Mouse (Mus musculus) ES-CJ7 (cell line): Measurements from ENCODE around the gene Prrg4.
"Not testable (repeated sequence)": the region's sequence is repeated elsewhere in the genome, so short reads cannot be mapped to it uniquely, and the experiment has no call there.

Experiments used
- DNase-seq: peaks from one replicate; pipeline ENCODE4 v3.0.0; 2011; ENCODE audit warnings: low read depth, low spot score

The Prrg4 gene

GRCm38 (mm10) chr2:104849276-104849990, at the start of gene Prrg4:
Prrg4 (minus strand) TSS chr2:104849876.
- DNase-seq: peak; percentile 83

GRCm38 (mm10) chr2:104887882-104888566, 38.3 kb upstream of the Prrg4 start:
- peak; percentile 69 for DNase-seq

- not testable (repeated sequence) for DNase-seq
These were observed 37.7 kb upstream of the Prrg4 start for GRCm38 (mm10) chr2:104887331-104887730.

DNA sequence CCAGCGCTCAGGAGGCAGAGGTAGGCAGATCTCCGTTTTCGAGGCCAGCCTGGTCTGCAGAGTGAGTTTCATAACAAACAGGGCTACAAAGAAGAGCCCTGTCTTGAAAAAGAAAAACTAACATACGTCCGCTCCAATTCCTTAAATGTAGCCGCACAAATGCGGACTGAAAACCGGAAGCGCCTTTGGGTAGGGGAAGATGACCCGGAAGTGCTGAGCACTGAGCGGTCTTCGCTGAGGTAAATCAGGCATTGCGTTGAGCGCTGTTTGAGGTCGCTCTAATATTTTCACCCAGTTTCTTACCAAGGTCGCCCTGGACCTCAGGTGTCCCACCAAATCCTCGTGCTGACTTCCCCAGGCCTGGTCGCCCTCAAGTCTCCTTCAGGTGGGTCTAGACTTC, 36.4 kb upstream of the Prrg4 start:
- DNase-seq: peak; percentile 32

DNA sequence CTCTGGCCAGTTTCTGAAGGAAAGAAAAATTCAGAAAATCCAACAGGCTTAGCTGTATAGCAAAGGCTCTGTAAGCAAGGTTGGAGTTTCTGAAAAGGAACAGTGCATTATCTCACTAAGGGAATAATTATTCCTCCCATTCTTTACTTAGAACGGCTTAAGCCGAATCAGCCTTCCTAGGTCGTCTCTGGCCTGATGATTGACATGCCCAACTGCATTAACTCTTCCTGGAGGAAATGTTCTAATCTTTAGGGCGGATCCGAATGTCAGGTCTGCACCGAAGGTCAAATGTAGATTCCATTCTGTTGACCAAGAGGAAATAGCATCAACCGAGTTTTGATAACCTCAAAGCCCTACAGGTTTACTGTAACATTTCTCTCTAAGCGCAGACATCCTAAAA, 29.1 kb upstream of the Prrg4 start:
- DNase-seq: no peak

- no peak for DNase-seq
These were observed 19.4 kb upstream of the Prrg4 start for GRCm38 (mm10) chr2:104869101-104869500.

DNA sequence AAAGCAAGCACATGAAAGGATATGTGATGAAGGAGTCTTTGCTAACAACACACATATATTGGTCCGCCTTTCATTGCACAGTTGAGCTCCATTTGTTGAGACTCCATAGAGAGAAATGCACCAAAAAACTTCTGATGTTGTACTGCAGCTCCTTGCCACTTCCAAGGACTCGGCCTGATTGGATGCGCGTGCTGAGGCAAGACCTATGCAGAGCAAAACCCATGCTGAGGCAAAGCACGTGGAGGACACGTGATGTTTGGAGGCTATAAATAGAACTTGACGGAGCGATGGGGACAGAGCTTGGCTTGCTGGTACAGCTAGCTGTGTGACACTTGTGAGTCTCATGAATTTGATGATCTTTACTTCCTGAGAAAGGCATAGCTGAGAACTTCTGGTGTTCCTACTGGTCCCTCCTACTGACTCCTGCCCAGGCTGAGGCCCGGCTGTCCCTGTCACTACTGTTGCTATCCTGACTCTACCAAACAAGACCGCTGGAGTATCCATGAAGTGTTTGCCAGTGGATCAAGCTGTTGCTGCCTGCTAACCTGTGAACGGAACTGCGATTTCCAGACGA, 17.7 kb upstream of the Prrg4 start, which contains the start of gene Ccdc73:
Ccdc73 (plus strand) TSS at position 524 of the 574 bp plus-strand sequence.
- DNase-seq: no peak

DNA sequence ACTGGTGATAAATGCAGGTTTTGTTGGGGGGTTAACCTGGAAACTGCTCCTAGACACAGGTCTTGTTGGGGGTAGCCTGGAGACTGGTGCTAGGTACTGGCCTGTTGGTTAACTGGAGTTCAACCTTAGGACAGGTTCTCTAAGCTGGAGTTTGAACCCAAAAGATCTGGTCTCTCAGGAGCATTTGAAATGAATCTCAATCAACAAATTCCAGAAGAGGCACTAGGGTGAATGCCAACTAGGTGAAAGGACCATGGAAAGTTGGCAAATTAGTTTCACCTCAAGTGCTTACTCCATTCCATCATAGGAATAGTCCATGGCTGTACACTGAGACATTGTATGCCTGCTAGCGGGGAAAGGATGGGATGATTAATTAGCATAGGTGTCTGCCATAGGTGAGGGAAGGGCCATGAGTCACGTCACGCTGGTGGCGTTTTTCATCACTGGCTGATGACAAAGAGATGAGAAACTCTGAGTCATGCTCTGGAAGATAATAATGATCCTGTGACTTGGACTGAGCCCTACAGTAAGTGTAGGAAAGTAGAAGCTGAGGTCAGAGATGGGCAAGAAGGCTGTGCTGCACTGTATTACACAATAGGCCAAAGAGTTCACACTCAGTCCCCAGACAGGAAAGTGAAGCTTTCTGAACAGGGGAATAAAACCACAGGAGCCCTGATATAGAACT, 14.6 kb upstream of the Prrg4 start:
- DNase-seq: no peak

GRCm38 (mm10) chr2:104860426-104860825, 10.8 kb upstream of the Prrg4 start:
- no peak for DNase-seq

GRCm38 (mm10) chr2:104859060-104859459, 9.4 kb upstream of the Prrg4 start:
- DNase-seq: no peak

DNA sequence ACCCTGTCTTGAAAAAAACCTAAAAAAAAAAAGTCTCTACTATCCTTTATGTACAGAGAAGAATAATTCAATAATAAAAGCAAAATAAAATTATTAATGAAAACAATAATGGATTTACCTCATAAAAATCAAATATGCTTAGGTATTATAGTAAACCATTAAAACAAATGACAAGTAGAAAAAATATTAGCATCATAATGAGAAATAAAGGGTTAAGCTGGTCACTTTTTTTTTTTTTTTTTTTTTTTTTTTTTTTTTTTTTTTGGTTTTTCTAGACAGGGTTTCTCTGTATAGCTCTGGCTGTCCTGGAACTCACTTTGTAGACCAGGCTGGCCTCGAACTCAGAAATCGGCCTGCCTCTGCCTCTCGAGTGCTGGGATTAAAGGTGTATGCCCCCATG, 8.4 kb upstream of the Prrg4 start:
- not testable (repeated sequence) for DNase-seq

DNA sequence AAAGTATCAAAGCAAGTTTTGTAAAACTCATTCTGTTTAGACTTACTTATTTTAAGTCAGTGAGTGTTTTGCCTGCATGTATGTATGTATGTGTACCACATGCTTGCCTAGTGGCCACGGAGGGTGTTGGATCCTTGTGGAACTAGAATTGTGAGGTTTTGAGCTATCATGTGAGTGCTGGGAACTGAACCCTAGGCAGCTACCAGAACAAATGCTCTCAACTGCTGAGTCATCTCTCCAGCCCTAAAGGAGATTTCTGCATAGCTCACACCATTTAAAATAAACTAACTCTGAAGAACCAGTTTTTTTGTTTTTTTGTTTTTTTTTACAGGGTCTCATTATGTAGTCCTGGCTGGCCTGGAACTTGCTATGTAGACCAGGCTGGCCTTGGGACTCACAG, 6.5 kb upstream of the Prrg4 start:
- peak; percentile 59 for DNase-seq

DNA sequence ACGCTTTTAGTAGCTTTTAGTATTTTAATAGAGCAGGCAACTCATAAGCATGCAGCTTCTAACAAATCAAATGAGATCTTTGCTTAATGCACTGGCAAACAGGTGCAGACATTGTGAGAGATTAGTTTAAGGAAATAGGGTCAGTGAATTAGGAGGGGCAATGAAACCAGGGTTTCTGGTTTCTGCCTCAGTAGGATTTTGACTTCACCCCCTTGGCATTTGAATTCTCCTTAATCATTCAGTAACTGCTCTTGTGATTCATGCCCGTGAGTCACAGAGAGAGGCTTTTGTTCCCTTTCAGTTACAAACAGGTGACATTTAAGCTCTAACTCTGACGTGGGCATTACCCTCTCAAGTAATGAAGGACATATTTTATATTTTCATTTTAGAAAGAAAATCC, 6.1 kb upstream of the Prrg4 start:
- DNase-seq: peak; percentile 78

- no peak for DNase-seq
These were observed 5.2 kb upstream of the Prrg4 start for GRCm38 (mm10) chr2:104854836-104855235.

- DNase-seq: no peak
These were observed 2.9 kb upstream of the Prrg4 start for GRCm38 (mm10) chr2:104852546-104852945.

GRCm38 (mm10) chr2:104851686-104852085, 2.0 kb upstream of the Prrg4 start:
- peak; percentile 23 for DNase-seq

GRCm38 (mm10) chr2:104849991-104850359, 299 bp upstream of the Prrg4 start:
- no peak for DNase-seq

GRCm38 (mm10) chr2:104848235-104849161, 1.2 kb downstream of the Prrg4 start:
- DNase-seq: no peak

GRCm38 (mm10) chr2:104847645-104848044, 2.0 kb downstream of the Prrg4 start:
- DNase-seq: peak; percentile 16

GRCm38 (mm10) chr2:104846638-104847414, 2.9 kb downstream of the Prrg4 start:
- no peak for DNase-seq
